Mouse (Mus musculus): ENCODE results near the gene Rap1gap. TPM values are rescaled to one million over a fixed set of nuclear protein-coding genes. Genes with fewer than 3 reads are reported as not detected.

Gene Rap1gap
- polyA plus RNA-seq, 1 experiment from 2014 or later = 9.1 TPM

DNA sequence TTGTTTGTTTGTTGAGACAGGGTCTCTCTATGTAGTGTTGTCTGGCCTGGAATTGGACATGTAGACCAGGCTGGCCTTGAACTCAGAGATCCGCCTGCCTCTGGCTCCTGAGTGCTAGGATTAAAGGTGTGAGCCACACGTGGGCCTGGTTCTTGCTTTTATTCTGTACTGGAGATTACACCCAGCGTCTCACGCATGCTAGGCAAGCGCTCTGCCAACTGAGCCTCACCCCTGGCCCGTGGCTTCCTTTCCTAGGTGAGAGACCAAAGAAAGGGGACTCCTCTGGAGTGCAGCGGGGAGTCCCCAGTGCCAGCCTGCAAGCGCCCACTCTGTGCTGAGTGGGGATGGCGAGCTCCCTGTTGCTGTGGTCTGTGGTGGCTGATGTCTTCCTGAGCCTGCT, 14.0 kb downstream of the Rap1gap start:
- Histone ChIP-seq H3K4me2 (replicated peaks; ENCODE audit: low read depth, low read length) (no peak overlapping the region), H3K9ac (ENCODE audit: low read depth, low read length) (no peak overlapping the region), H3K27me3 (ENCODE audit: control insufficient read depth, insufficient read depth, low read length) (peaks cover 20% of the 10 kb centered on the region), H3K4me3 (ENCODE audit: low read depth, low read length) (no peak overlapping the region), H3K9me3 (ENCODE audit: control insufficient read depth, low read length) (no peaks in the 10 kb centered on the region), H3K4me1 (replicated peaks; ENCODE audit: control insufficient read depth, insufficient read depth, low read length) (peaks cover 16% of the 10 kb centered on the region), H3K36me3 (ENCODE audit: control insufficient read depth, insufficient read depth, low read length) (no peaks in the 10 kb centered on the region), H3K27ac (ENCODE audit: low read depth, low read length) (no peak overlapping the region)
- WGBS = 76% methylated on average over 9 of the region's 9 CpGs
- ATAC-seq (ENCODE audit: low FRiP score) = no peak
- no peak for DNase-seq (ENCODE audit: low spot score)

DNA sequence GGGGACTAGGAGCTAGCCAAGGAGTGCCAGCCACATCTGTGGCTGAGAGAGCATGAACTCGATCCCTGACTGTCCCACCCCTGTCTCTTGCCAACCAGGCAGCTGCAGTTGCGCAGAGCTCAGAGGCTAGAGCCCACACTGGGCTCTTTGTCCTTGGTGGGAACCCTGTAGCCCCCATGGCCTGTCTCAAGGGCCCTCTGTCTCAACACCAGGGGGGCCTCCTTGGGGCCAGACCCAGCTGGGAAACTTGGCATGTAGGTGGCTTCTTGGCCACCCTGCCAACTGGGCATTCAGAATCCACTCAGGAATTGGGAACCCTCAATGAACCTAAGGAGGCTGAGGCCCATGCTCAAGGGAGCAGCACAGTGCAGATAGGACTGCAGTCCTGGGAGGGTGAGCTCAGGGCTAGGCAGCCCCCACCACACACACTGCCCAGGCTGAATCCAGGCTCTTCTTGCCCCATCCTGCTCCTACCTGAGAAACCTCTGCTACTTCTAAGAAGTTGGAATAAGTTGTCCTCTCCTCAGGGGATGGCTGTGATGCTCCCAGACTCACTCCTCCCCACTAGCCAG, 15.5 kb downstream of the Rap1gap start:
- Histone ChIP-seq H3K27me3 (ENCODE audit: control insufficient read depth, insufficient read depth, low read length) (peaks cover 20% of the 10 kb centered on the region), H3K9ac (ENCODE audit: low read depth, low read length) (no peak overlapping the region), H3K4me2 (replicated peaks; ENCODE audit: low read depth, low read length) (no peak overlapping the region), H3K36me3 (ENCODE audit: control insufficient read depth, insufficient read depth, low read length) (no peaks in the 10 kb centered on the region), H3K27ac (ENCODE audit: low read depth, low read length) (0 out of 2 replicates have a peak overlapping the region, but pooled peaks have one; percentile 17), H3K4me1 (replicated peaks; ENCODE audit: control insufficient read depth, insufficient read depth, low read length) (peaks cover 16% of the 10 kb centered on the region), H3K4me3 (ENCODE audit: low read depth, low read length) (no peak overlapping the region), H3K9me3 (ENCODE audit: control insufficient read depth, low read length) (no peaks in the 10 kb centered on the region)
- ATAC-seq (ENCODE audit: low FRiP score) (no peak), DNase-seq (ENCODE audit: low spot score) (no peak)
- 87% methylated on average over 2 of the region's 2 CpGs for WGBS

DNA sequence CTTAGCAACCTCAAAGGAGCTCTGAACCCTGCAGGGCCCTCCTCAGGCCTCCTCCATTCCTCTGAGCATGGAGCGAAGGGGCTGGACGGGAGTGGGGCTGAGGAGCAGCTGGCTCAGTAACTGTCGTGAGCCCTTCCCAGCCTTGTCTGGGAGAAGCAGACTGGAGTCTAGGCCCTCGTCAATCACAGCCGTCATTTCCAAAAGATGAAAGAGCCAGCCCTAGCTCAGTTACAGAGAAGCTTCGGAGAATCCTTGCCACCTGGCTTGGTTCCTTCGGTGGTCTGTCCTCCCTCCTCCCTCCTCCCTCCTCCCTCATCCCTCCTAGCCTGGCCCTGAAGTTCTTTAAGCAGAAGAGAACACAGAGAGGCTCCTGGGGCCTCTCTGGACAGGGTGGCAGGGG, 16.2 kb downstream of the Rap1gap start:
- Histone ChIP-seq H3K9me3 (ENCODE audit: control insufficient read depth, low read length) (no peaks in the 10 kb centered on the region), H3K4me2 (replicated peaks; ENCODE audit: low read depth, low read length) (peak overlapping the region; percentile 66; the same call in 1 of the 2 replicates), H3K27me3 (ENCODE audit: control insufficient read depth, insufficient read depth, low read length) (peaks cover 20% of the 10 kb centered on the region), H3K4me3 (ENCODE audit: low read depth, low read length) (no peak overlapping the region), H3K9ac (ENCODE audit: low read depth, low read length) (no peak overlapping the region), H3K27ac (ENCODE audit: low read depth, low read length) (peak overlapping the region; percentile 67; the same call in 1 of the 2 replicates), H3K4me1 (replicated peaks; ENCODE audit: control insufficient read depth, insufficient read depth, low read length) (peaks cover 16% of the 10 kb centered on the region), H3K36me3 (ENCODE audit: control insufficient read depth, insufficient read depth, low read length) (no peaks in the 10 kb centered on the region)
- ATAC-seq (ENCODE audit: low FRiP score) (no peak), DNase-seq (ENCODE audit: low spot score) (peak; percentile 41)
- 23% methylated on average over 7 of the region's 7 CpGs for WGBS

DNA sequence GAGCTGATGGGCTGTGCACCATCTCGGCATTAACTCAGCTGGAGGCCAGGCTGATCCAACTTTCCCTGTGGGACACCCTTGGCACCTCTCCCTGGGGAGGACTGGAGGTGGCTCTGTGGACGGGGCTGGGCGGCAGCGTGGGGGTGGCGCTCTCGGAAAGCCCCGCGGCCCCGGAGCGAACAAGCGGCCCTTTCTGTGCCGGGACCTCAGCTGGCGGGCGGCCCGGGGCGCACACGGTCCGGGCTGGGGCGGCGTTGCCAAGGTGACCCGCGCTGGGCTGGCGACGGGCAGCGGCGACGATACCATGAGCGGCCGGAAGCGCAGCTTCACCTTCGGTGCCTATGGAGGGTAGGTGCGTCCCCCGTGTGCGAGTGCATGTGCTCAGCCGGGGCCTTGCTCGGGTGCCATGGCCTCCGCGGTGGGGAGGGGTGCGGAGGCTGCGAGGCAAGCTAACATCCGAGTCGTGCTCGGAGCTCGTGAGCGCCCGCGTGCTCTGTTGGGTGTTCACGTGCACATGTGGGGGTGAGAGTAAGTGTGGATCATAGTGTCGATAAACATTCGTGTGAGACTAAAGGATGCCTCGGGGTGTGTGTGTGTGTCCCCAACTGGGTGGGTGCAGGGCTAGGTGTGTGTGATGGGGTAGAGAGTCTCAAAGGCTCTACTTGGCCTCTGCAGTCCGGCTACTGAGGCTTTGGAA, 17.0 kb downstream of the Rap1gap start:
- Histone ChIP-seq H3K27me3 (ENCODE audit: control insufficient read depth, insufficient read depth, low read length) (peaks cover 20% of the 10 kb centered on the region), H3K36me3 (ENCODE audit: control insufficient read depth, insufficient read depth, low read length) (no peaks in the 10 kb centered on the region), H3K9me3 (ENCODE audit: control insufficient read depth, low read length) (no peaks in the 10 kb centered on the region), H3K4me2 (replicated peaks; ENCODE audit: low read depth, low read length) (peak overlapping the region; percentile 66), H3K27ac (ENCODE audit: low read depth, low read length) (peak overlapping the region; percentile 67; the same call in 1 of the 2 replicates), H3K9ac (ENCODE audit: low read depth, low read length) (peak overlapping the region; percentile 45), H3K4me3 (ENCODE audit: low read depth, low read length) (peak overlapping the region; percentile 24), H3K4me1 (replicated peaks; ENCODE audit: control insufficient read depth, insufficient read depth, low read length) (peaks cover 16% of the 10 kb centered on the region)
- WGBS = 6% methylated on average over 51 of the region's 52 CpGs
- ATAC-seq (ENCODE audit: low FRiP score) = peak; percentile 41; the same call in 1 of the 2 replicates
- peak; percentile 71 for DNase-seq (ENCODE audit: low spot score)

DNA sequence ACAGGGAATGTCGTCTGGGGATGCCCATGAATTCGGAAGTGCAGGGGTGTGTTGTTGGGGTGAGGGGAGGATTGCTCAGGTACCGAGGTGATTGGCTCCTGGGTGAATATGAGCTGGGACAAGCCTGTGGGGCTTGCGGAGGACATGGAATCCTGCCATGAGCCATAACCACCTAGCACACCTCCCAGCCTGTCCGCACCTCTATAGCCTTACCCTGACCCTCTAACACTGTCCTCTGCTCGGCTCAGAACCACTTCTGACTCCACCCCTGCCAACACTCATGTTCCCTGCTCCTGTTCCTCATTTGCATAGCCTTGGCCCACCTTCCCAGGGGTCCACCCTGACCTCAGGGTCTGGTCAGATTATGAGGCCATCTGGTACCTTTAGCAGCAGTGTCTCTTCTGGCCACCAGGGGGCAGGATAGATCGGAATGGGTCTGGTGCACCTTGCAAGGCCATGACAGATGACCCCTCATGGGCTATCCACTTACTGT, 18.5 kb downstream of the Rap1gap start:
- H3K9ac ChIP-seq (ENCODE audit: low read depth, low read length) = no peak overlapping the region
- DNase-seq (ENCODE audit: low spot score) = peak; percentile 67
- H3K27ac ChIP-seq (ENCODE audit: low read depth, low read length) = no peak overlapping the region
- peaks cover 20% of the 10 kb centered on the region for H3K27me3 ChIP-seq (ENCODE audit: control insufficient read depth, insufficient read depth, low read length)
- no peak overlapping the region for H3K4me3 ChIP-seq (ENCODE audit: low read depth, low read length)
- 47% methylated on average over 7 of the region's 7 CpGs for WGBS
- no peaks in the 10 kb centered on the region for H3K36me3 ChIP-seq (ENCODE audit: control insufficient read depth, insufficient read depth, low read length)
- no peak for ATAC-seq (ENCODE audit: low FRiP score)
- H3K4me1 ChIP-seq (replicated peaks; ENCODE audit: control insufficient read depth, insufficient read depth, low read length) = peaks cover 16% of the 10 kb centered on the region
- no peaks in the 10 kb centered on the region for H3K9me3 ChIP-seq (ENCODE audit: control insufficient read depth, low read length)
- H3K4me2 ChIP-seq (replicated peaks; ENCODE audit: low read depth, low read length) = no peak overlapping the region

DNA sequence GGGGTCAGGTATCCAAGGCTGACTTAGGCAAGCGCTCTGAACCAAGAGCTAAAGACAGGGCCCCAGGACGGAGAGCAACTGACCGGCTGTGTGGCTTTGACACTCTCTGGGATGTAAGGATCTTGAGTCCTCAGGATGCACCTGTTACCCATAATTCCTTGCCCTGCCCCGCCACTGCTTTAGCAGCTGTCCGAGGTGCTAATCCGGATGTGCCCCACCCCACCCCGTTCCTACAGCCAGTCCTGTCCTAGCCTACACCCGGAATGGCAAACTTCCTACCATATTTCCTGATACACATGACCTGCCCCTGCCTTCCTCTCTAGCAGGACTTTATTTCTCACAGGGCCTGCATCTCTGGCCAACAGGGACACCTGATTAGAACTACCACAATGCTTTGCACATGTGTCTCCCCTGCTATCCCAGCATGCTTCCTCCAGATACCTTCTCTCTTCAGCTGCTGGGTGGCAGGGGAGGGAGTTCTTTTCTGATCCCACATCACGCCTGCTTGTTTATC, 20.4 kb downstream of the Rap1gap start:
- H3K36me3 ChIP-seq (ENCODE audit: control insufficient read depth, insufficient read depth, low read length) = no peaks in the 10 kb centered on the region
- DNase-seq (ENCODE audit: low spot score) (no peak), ATAC-seq (ENCODE audit: low FRiP score) (no peak)
- 47% methylated on average over 9 of the region's 9 CpGs for WGBS
- H3K4me3 ChIP-seq (ENCODE audit: low read depth, low read length) = no peak overlapping the region
- H3K27ac ChIP-seq (ENCODE audit: low read depth, low read length) = no peak overlapping the region
- peaks cover 19% of the 10 kb centered on the region for H3K27me3 ChIP-seq (ENCODE audit: control insufficient read depth, insufficient read depth, low read length)
- no peak overlapping the region for H3K9ac ChIP-seq (ENCODE audit: low read depth, low read length)
- no peaks in the 10 kb centered on the region for H3K9me3 ChIP-seq (ENCODE audit: control insufficient read depth, low read length)
- H3K4me1 ChIP-seq (replicated peaks; ENCODE audit: control insufficient read depth, insufficient read depth, low read length) = peaks cover 16% of the 10 kb centered on the region
- H3K4me2 ChIP-seq (replicated peaks; ENCODE audit: low read depth, low read length) = no peak overlapping the region

DNA sequence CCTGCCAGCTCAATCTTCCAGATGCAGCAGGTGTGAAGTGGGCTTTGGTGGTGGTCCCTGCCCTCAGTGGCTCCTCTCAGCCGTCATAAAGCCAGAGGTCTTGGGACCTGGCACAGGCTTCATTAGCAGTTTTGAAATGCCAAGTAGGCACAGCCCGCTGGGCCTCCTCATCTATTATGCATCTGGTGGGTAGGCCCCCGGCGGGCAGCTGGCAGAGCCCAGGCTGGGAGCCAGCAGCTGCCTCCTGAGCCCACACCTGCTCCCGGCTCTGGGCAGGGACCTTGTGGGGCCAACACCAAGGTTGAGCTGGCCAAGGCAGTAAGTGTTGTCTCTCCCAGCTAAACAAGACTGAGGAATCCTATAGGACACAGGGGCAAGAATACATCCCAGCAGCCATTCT, 21.8 kb downstream of the Rap1gap start:
- WGBS = 85% methylated on average over 5 of the region's 5 CpGs
- no peak overlapping the region for H3K9ac ChIP-seq (ENCODE audit: low read depth, low read length)
- H3K27ac ChIP-seq (ENCODE audit: low read depth, low read length) = no peak overlapping the region
- H3K4me3 ChIP-seq (ENCODE audit: low read depth, low read length) = no peak overlapping the region
- H3K9me3 ChIP-seq (ENCODE audit: control insufficient read depth, low read length) = no peaks in the 10 kb centered on the region
- no peak overlapping the region for H3K4me2 ChIP-seq (replicated peaks; ENCODE audit: low read depth, low read length)
- ATAC-seq (ENCODE audit: low FRiP score) (no peak), DNase-seq (ENCODE audit: low spot score) (no peak)
- no peaks in the 10 kb centered on the region for H3K36me3 ChIP-seq (ENCODE audit: control insufficient read depth, insufficient read depth, low read length)
- H3K4me1 ChIP-seq (replicated peaks; ENCODE audit: control insufficient read depth, insufficient read depth, low read length) = peaks cover 7% of the 10 kb centered on the region
- peaks cover 12% of the 10 kb centered on the region for H3K27me3 ChIP-seq (ENCODE audit: control insufficient read depth, insufficient read depth, low read length)

DNA sequence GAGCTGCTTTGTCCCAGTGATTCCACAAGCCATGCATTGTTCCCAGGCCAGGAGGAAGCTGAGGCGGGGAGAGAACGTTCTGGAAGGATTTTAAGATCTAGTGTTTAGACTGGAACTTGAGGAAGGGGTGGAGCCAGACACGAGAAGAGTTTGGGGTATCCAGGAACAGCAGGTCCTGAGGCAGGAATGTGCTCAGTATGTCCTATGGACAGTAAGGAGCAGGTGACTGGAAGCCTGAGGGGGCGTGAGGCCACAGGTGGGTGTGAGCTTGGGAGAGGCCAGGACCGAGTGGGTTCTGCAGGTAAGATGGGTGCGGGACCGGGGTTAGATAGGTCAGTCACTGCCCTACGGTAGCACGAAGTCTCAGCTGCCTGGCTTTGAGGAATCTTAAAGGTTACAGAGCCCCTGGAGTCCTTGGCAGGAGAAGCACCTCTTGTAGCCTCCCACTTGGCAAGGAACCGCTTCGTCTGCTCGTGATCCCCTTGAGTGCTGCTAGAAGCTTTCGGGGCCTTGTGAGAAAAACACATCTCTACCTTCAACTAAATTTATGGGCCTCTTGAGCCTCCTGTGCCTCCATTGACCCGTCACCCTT, 22.8 kb downstream of the Rap1gap start:
- Histone ChIP-seq H3K27me3 (ENCODE audit: control insufficient read depth, insufficient read depth, low read length) (peaks cover 4% of the 10 kb centered on the region), H3K27ac (ENCODE audit: low read depth, low read length) (no peak overlapping the region), H3K4me3 (ENCODE audit: low read depth, low read length) (no peak overlapping the region), H3K9me3 (ENCODE audit: control insufficient read depth, low read length) (no peaks in the 10 kb centered on the region), H3K4me2 (replicated peaks; ENCODE audit: low read depth, low read length) (no peak overlapping the region), H3K36me3 (ENCODE audit: control insufficient read depth, insufficient read depth, low read length) (no peaks in the 10 kb centered on the region), H3K9ac (ENCODE audit: low read depth, low read length) (no peak overlapping the region), H3K4me1 (replicated peaks; ENCODE audit: control insufficient read depth, insufficient read depth, low read length) (no peaks in the 10 kb centered on the region)
- DNase-seq (ENCODE audit: low spot score) (no peak), ATAC-seq (ENCODE audit: low FRiP score) (no peak)
- WGBS = 87% methylated on average over 14 of the region's 14 CpGs
